Mouse (Mus musculus): ENCODE results near the gene Atad3a. TPM values are rescaled to one million over a fixed set of nuclear protein-coding genes. Genes with fewer than 3 reads are reported as not detected.

The Atad3a gene
- total and polyA plus RNA-seq, 2 experiments from 2014 or later: 99.3 to 128 TPM

DNA sequence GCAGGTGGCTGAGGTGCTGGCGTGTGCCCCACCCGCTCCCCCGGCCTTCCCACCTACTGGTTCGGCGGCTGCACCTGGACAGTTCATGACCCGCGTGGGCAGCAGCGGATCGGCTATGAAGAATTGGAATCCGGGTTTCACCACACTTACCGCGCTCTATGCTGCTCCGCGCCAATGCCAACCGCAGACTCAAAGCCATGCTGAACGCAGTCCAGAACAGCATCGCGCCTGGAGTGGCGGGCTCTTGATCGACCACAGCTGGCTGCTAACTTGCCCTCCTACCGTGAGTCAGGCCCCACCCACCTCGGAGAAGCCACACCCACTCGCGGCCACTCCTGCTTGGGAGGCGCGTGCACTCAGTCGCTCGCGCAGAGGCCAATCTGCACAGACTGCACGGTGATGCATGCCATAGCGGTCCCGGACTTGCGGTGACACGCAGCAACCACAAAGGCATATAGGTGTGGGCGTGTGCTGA lies 13.4 kb upstream of the Atad3a start, which contains the start of gene Vwa1:
TSS of gene Vwa1 (minus strand) at position 419 of the 475 bp plus-strand sequence.
- H3K27me3 ChIP-seq (ENCODE audit: control insufficient read depth, insufficient read depth, low read length): peaks cover 5% of the 10 kb centered on the region; the same call in 1 of the 2 replicates
- H3K36me3 ChIP-seq (replicated peaks; ENCODE audit: control insufficient read depth, insufficient read depth, low read length): no peaks in the 10 kb centered on the region
- no peak for TF ChIP-seq CTCF (IDR thresholded peaks at IDR 0.05; ENCODE audit: low read depth)
- TF ChIP-seq EP300 (IDR thresholded peaks at IDR 0.05; ENCODE audit: low read depth): no peak
- peak within 1 kb of the TSS; percentile 66 for H3K4me2 ChIP-seq (ENCODE audit: low read depth, low read length)
- H3K4me3 ChIP-seq (ENCODE audit: low read depth, low read length): peak within 1 kb of the TSS; percentile 40
- H3K9me3 ChIP-seq (replicated peaks; ENCODE audit: control insufficient read depth, low read length): no peaks in the 10 kb centered on the region
- peaks cover 32% of the 10 kb centered on the region for H3K4me1 ChIP-seq (ENCODE audit: control insufficient read depth, insufficient read depth)
- H3K27ac ChIP-seq (ENCODE audit: low read depth): peak within 1 kb of the TSS; percentile 80
- peak within 1 kb of the TSS; percentile 16; the same call in 1 of the 2 replicates for H3K9ac ChIP-seq (replicated peaks; ENCODE audit: low read depth, low read length)
- WGBS: under 1% methylated on average over 35 of the region's 35 CpGs
- DNase-seq (ENCODE audit: low spot score): peak; percentile 81
- peak; percentile 65 for ATAC-seq (ENCODE audit: insufficient read depth, low read depth)

DNA sequence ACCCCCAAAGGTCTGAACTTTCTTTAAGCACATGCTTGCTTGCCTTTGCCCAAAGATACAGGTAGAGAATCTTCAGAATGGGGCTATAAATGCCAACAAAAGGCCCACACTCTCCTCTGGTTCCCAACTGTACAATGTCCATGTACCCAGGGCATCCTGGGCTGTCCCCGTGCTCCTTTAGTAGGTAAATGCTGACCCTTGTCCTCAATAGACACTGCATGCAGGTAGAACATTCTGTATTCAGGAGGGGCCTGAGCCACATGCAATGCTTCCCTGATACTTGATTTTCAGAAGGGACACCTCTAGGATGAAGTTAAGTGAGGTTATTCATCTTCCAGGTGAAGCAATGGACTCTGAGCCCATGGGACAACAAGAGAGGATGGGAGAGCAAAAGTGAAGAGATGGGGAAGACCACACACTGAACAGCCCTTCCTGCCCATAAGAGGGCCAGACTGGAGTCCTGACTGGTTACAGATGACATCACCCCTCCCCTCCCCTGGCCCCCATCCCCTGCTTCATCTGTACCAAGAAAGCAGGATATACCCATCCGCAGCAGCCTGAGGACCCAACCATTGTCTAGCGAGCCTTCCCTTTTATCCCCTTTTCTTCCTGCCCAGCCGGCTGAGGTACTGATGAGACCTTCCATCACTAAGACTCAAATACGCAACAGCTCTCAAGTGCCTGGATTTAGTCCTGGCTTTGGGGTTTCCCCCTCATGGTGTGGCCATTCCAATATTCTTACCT lies 12.6 kb upstream of the Atad3a start:
- H3K27ac ChIP-seq (ENCODE audit: low read depth): no peak overlapping the region
- ATAC-seq (ENCODE audit: insufficient read depth, low read depth) (no peak), DNase-seq (ENCODE audit: low spot score) (no peak)
- H3K4me1 ChIP-seq (ENCODE audit: control insufficient read depth, insufficient read depth): peaks cover 32% of the 10 kb centered on the region
- no peak overlapping the region for H3K9ac ChIP-seq (replicated peaks; ENCODE audit: low read depth, low read length)
- peak overlapping the region; percentile 40 for H3K4me3 ChIP-seq (ENCODE audit: low read depth, low read length)
- H3K36me3 ChIP-seq (replicated peaks; ENCODE audit: control insufficient read depth, insufficient read depth, low read length): no peaks in the 10 kb centered on the region
- peaks cover 5% of the 10 kb centered on the region; the same call in 1 of the 2 replicates for H3K27me3 ChIP-seq (ENCODE audit: control insufficient read depth, insufficient read depth, low read length)
- no peak for TF ChIP-seq EP300 (IDR thresholded peaks at IDR 0.05; ENCODE audit: low read depth)
- no peak for TF ChIP-seq CTCF (IDR thresholded peaks at IDR 0.05; ENCODE audit: low read depth)
- H3K9me3 ChIP-seq (replicated peaks; ENCODE audit: control insufficient read depth, low read length): no peaks in the 10 kb centered on the region
- WGBS: 37% methylated on average over 5 of the region's 5 CpGs
- H3K4me2 ChIP-seq (ENCODE audit: low read depth, low read length): peak overlapping the region; percentile 66

DNA sequence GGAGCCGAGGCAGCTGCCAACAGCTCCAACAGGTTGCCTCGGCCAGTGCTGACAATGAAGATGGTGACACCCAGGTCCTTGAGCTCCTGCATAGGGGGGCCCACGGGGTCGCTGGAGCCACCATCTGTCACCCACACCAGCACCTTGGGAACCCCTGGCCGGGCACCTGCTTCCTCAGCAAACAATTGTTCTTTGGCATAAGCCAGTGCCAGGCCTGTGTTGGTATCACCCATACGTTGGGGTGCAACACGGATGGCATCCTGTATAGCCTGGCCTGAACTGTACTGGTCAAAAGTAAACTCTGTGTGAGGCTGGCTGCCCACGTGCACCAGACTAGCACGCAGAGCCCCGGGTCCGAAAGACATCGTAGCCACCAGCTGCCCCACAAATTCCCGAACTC lies 11.9 kb upstream of the Atad3a start:
- Histone ChIP-seq H3K9ac (replicated peaks; ENCODE audit: low read depth, low read length) (no peak overlapping the region), H3K4me2 (ENCODE audit: low read depth, low read length) (no peak overlapping the region), H3K27ac (ENCODE audit: low read depth) (no peak overlapping the region), H3K27me3 (ENCODE audit: control insufficient read depth, insufficient read depth, low read length) (peaks cover 5% of the 10 kb centered on the region; the same call in 1 of the 2 replicates), H3K36me3 (replicated peaks; ENCODE audit: control insufficient read depth, insufficient read depth, low read length) (no peaks in the 10 kb centered on the region), H3K4me1 (ENCODE audit: control insufficient read depth, insufficient read depth) (peaks cover 29% of the 10 kb centered on the region), H3K4me3 (ENCODE audit: low read depth, low read length) (no peak overlapping the region), H3K9me3 (replicated peaks; ENCODE audit: control insufficient read depth, low read length) (no peaks in the 10 kb centered on the region)
- no peak for TF ChIP-seq CTCF (IDR thresholded peaks at IDR 0.05; ENCODE audit: low read depth)
- no peak for TF ChIP-seq EP300 (IDR thresholded peaks at IDR 0.05; ENCODE audit: low read depth)
- no peak for ATAC-seq (ENCODE audit: insufficient read depth, low read depth)
- 81% methylated on average over 13 of the region's 13 CpGs for WGBS
- no peak for DNase-seq (ENCODE audit: low spot score)

DNA sequence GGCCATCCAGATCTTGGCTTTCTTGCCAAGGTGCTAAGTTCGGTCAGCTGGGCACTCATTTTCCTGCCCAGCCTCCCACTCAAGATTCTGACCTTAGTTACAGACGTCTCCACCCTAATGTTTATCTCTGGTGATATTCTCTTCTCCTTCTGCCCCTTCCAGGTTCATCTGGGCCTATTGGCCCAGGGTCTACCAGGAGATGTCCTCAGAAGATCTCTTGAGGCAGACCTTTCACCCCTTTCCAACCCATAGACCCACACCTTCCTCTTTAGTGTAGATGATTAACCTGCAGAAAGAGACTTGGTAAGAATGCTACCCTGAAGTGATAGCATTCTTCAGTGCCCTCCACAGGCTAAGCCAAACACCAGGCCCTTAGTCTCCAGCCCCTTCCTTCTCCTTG lies 10.8 kb upstream of the Atad3a start:
- DNase-seq (ENCODE audit: low spot score): no peak
- Histone ChIP-seq H3K27me3 (ENCODE audit: control insufficient read depth, insufficient read depth, low read length) (peaks cover 5% of the 10 kb centered on the region; the same call in 1 of the 2 replicates), H3K4me2 (ENCODE audit: low read depth, low read length) (no peak overlapping the region)

DNA sequence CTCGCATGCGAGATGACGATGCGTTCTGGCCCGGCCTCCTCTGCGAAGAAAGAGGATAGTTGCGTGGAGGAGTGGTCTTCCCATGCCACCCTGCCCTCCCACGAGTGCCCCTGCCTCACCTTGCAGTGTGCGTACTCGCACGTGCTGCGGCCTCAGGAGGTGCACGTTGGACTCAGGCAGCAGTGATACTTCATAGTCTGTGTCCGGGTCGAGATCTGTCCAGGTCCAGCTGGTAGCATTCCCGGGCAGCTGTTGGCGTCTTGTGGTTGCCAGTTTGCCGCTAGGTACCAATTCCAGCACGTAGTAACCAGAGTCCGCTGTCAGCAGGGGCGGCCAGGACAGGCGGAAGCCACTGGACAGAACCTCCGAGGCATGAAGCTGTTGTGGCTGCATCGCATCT lies 9.7 kb upstream of the Atad3a start:
- ATAC-seq (ENCODE audit: insufficient read depth, low read depth) (no peak), DNase-seq (ENCODE audit: low spot score) (no peak)
- 43% methylated on average over 24 of the region's 24 CpGs for WGBS
- H3K9me3 ChIP-seq (replicated peaks; ENCODE audit: control insufficient read depth, low read length): no peaks in the 10 kb centered on the region
- TF ChIP-seq EP300 (IDR thresholded peaks at IDR 0.05; ENCODE audit: low read depth) (no peak), CTCF (IDR thresholded peaks at IDR 0.05; ENCODE audit: low read depth) (no peak)
- H3K36me3 ChIP-seq (replicated peaks; ENCODE audit: control insufficient read depth, insufficient read depth, low read length): no peaks in the 10 kb centered on the region
- peak overlapping the region; percentile 51 for H3K4me3 ChIP-seq (ENCODE audit: low read depth, low read length)
- H3K9ac ChIP-seq (replicated peaks; ENCODE audit: low read depth, low read length): peak overlapping the region; percentile 71; the same call in 1 of the 2 replicates
- H3K4me1 ChIP-seq (ENCODE audit: control insufficient read depth, insufficient read depth): peaks cover 15% of the 10 kb centered on the region
- H3K4me2 ChIP-seq (ENCODE audit: low read depth, low read length): peak overlapping the region; percentile 87
- H3K27me3 ChIP-seq (ENCODE audit: control insufficient read depth, insufficient read depth, low read length): peaks cover 5% of the 10 kb centered on the region; the same call in 1 of the 2 replicates
- H3K27ac ChIP-seq (ENCODE audit: low read depth): no peak overlapping the region

More for the DNA sequence above, 10.8 kb upstream of the Atad3a start:
- ATAC-seq (ENCODE audit: insufficient read depth, low read depth): no peak
- no peak for TF ChIP-seq EP300 (IDR thresholded peaks at IDR 0.05; ENCODE audit: low read depth)
- no peak for TF ChIP-seq CTCF (IDR thresholded peaks at IDR 0.05; ENCODE audit: low read depth)
- WGBS: 64% methylated on average over 2 of the region's 2 CpGs
- no peak overlapping the region for H3K9ac ChIP-seq (replicated peaks; ENCODE audit: low read depth, low read length)
- no peaks in the 10 kb centered on the region for H3K36me3 ChIP-seq (replicated peaks; ENCODE audit: control insufficient read depth, insufficient read depth, low read length)
- H3K4me3 ChIP-seq (ENCODE audit: low read depth, low read length): no peak overlapping the region
- H3K27ac ChIP-seq (ENCODE audit: low read depth): no peak overlapping the region
- H3K4me1 ChIP-seq (ENCODE audit: control insufficient read depth, insufficient read depth): peaks cover 22% of the 10 kb centered on the region
- H3K9me3 ChIP-seq (replicated peaks; ENCODE audit: control insufficient read depth, low read length): no peaks in the 10 kb centered on the region

Data from heart, postnatal 0 days (tissue).